Mouse (Mus musculus) hindbrain, embryonic 15.5 days (tissue): ENCODE results near the gene Syk. TPM values are rescaled to one million over a fixed set of nuclear protein-coding genes. Genes with fewer than 3 reads are reported as not detected.

Experiments
- ATAC-seq: fragments of 200-750 bp; cut with Nextera tagmentation; 2 replicates; pipeline ENCODE4 v1.8.0; 2017; ENCODE audit warnings: low read depth, moderate number of reproducible peaks, moderate TSS enrichment; ENCODE audit not compliant: low FRiP score
- H3K27ac ChIP-seq: fragments of 300-500 bp; sonication (generic); replicated peaks from 2 replicates; pipeline ENCODE4 v1.5.1; 2015; ENCODE audit warnings: mild to moderate bottlenecking, inconsistent platforms
- H3K27me3 ChIP-seq: fragments of 300-500 bp; sonication (generic); 2 replicates; pipeline ENCODE4 v1.6.1; 2015; ENCODE audit warnings: control low read depth, inconsistent platforms
- H3K36me3 ChIP-seq: fragments of 300-500 bp; sonication (generic); 2 replicates; pipeline ENCODE4 v1.6.1; 2015; ENCODE audit warnings: control low read depth, inconsistent platforms
- H3K4me1 ChIP-seq: fragments of 300-500 bp; sonication (generic); replicated peaks from 2 replicates; pipeline ENCODE4 v1.6.1; 2015; ENCODE audit warnings: control low read depth, inconsistent platforms
- H3K4me2 ChIP-seq: fragments of 300-500 bp; sonication (generic); 2 replicates; pipeline ENCODE4 v1.6.1; 2015; ENCODE audit warnings: moderate library complexity, mild to moderate bottlenecking, inconsistent platforms
- H3K4me3 ChIP-seq: fragments of 300-500 bp; sonication (generic); 2 replicates; pipeline ENCODE4 v1.5.1; 2015; ENCODE audit warnings: mild to moderate bottlenecking, inconsistent platforms
- H3K9ac ChIP-seq: fragments of 300-500 bp; sonication (generic); 2 replicates; pipeline ENCODE4 v1.6.1; 2015; ENCODE audit warnings: inconsistent platforms
- H3K9me3 ChIP-seq: fragments of 300-500 bp; sonication (generic); 2 replicates; pipeline ENCODE4 v1.6.1; 2016; ENCODE audit warnings: control low read depth, inconsistent platforms
- WGBS: fragments of 180-500 bp; shearing (Covaris S2); methylation state at CpG from one replicate; pipeline ENCODE4 v1.1.7; 2015; 5-methylcytosine and 5-hydroxymethylcytosine counted together
- polyA plus RNA-seq: library from polyadenylated mRNA; unstranded; fragments of >200 nt; fragmentation: Nextera tagmentation; extraction: Ambion mirVana; gene quantifications from 2 replicates; pipeline ENCODE4 v1.2.1, GENCODE M21; 2015

The Syk gene
- polyA plus RNA-seq, 1 experiment from 2014 or later = 1.4 TPM

- no peaks in the 10 kb centered on the region for H3K9me3 ChIP-seq
- H3K4me2 ChIP-seq = no peak overlapping the region
- H3K36me3 ChIP-seq = no peaks in the 10 kb centered on the region
- no peak for ATAC-seq
- peaks cover 27% of the 10 kb centered on the region for H3K27me3 ChIP-seq
- H3K4me3 ChIP-seq = no peak overlapping the region
- H3K4me1 ChIP-seq = peaks cover 12% of the 10 kb centered on the region
- H3K27ac ChIP-seq = no peak overlapping the region
- H3K9ac ChIP-seq = no peak overlapping the region
- WGBS = 72% methylated on average over 17 of the region's 17 CpGs
Measured at GRCm38 (mm10) chr13:52584654-52585455, 1.9 kb downstream of the Syk start.

- no peak overlapping the region for H3K27ac ChIP-seq
- no peak overlapping the region for H3K9ac ChIP-seq
- no peaks in the 10 kb centered on the region for H3K9me3 ChIP-seq
- H3K4me1 ChIP-seq = peaks cover 9% of the 10 kb centered on the region
- no peak for ATAC-seq
- H3K36me3 ChIP-seq = no peaks in the 10 kb centered on the region
- 94% methylated on average over 4 of the region's 4 CpGs for WGBS
- no peak overlapping the region for H3K4me2 ChIP-seq
- peaks cover 14% of the 10 kb centered on the region; the same call in 1 of the 2 replicates for H3K27me3 ChIP-seq
- no peak overlapping the region for H3K4me3 ChIP-seq
Measured at GRCm38 (mm10) chr13:52587761-52588160, 4.8 kb downstream of the Syk start.

GRCm38 (mm10) chr13:52589043-52589442 lies 6.1 kb downstream of the Syk start:
- ATAC-seq = no peak
- 0 out of 2 replicates have a peak, but pooled peaks cover 8% of the 10 kb centered on the region for H3K27me3 ChIP-seq
- no peak overlapping the region for H3K4me3 ChIP-seq
- H3K4me2 ChIP-seq = no peak overlapping the region
- 93% methylated on average over 4 of the region's 4 CpGs for WGBS
- H3K4me1 ChIP-seq = no peaks in the 10 kb centered on the region
- H3K27ac ChIP-seq = no peak overlapping the region
- no peak overlapping the region for H3K9ac ChIP-seq
- H3K36me3 ChIP-seq = no peaks in the 10 kb centered on the region
- no peaks in the 10 kb centered on the region for H3K9me3 ChIP-seq

- Histone ChIP-seq H3K9ac (no peak overlapping the region), H3K36me3 (no peaks in the 10 kb centered on the region), H3K27ac (no peak overlapping the region), H3K4me1 (no peaks in the 10 kb centered on the region), H3K27me3 (no peaks in the 10 kb centered on the region), H3K9me3 (no peaks in the 10 kb centered on the region), H3K4me2 (no peak overlapping the region), H3K4me3 (no peak overlapping the region)
- no peak for ATAC-seq
- 93% methylated on average over 4 of the region's 4 CpGs for WGBS
Measured at GRCm38 (mm10) chr13:52591831-52592230, 8.9 kb downstream of the Syk start.

- no peak for ATAC-seq
- Histone ChIP-seq H3K4me1 (no peaks in the 10 kb centered on the region), H3K27me3 (no peaks in the 10 kb centered on the region), H3K4me3 (no peak overlapping the region), H3K4me2 (no peak overlapping the region), H3K36me3 (no peaks in the 10 kb centered on the region), H3K27ac (no peak overlapping the region), H3K9ac (no peak overlapping the region), H3K9me3 (no peaks in the 10 kb centered on the region)
- 68% methylated on average over 5 of the region's 5 CpGs for WGBS
Measured at GRCm38 (mm10) chr13:52596692-52597091, 13.7 kb downstream of the Syk start.

GRCm38 (mm10) chr13:52597092-52597678 lies 14.2 kb downstream of the Syk start:
- 68% methylated on average over 11 of the region's 11 CpGs for WGBS
- H3K36me3 ChIP-seq = no peaks in the 10 kb centered on the region
- no peak overlapping the region for H3K4me3 ChIP-seq
- ATAC-seq = no peak
- H3K4me2 ChIP-seq = no peak overlapping the region
- H3K4me1 ChIP-seq = no peaks in the 10 kb centered on the region
- H3K9me3 ChIP-seq = no peaks in the 10 kb centered on the region
- no peak overlapping the region for H3K27ac ChIP-seq
- H3K9ac ChIP-seq = no peak overlapping the region
- no peaks in the 10 kb centered on the region for H3K27me3 ChIP-seq

GRCm38 (mm10) chr13:52598233-52598632 lies 15.3 kb downstream of the Syk start:
- Histone ChIP-seq H3K27me3 (no peaks in the 10 kb centered on the region), H3K9me3 (no peaks in the 10 kb centered on the region)
- WGBS = 64% methylated on average over 3 of the region's 3 CpGs

GRCm38 (mm10) chr13:52600015-52600643 lies 17.2 kb downstream of the Syk start:
- Histone ChIP-seq H3K27ac (no peak overlapping the region), H3K9me3 (no peaks in the 10 kb centered on the region), H3K4me2 (no peak overlapping the region), H3K4me1 (peaks cover 9% of the 10 kb centered on the region), H3K4me3 (no peak overlapping the region), H3K36me3 (no peaks in the 10 kb centered on the region), H3K27me3 (no peaks in the 10 kb centered on the region), H3K9ac (no peak overlapping the region)
- 61% methylated on average over 4 of the region's 4 CpGs for WGBS
- no peak for ATAC-seq

More at GRCm38 (mm10) chr13:52598233-52598632, 15.3 kb downstream of the Syk start:
- Histone ChIP-seq H3K9ac (no peak overlapping the region), H3K4me3 (no peak overlapping the region), H3K27ac (no peak overlapping the region), H3K4me2 (no peak overlapping the region), H3K4me1 (no peaks in the 10 kb centered on the region), H3K36me3 (no peaks in the 10 kb centered on the region)
- ATAC-seq = no peak

- no peaks in the 10 kb centered on the region for H3K36me3 ChIP-seq
- no peak for ATAC-seq
- WGBS = 49% methylated on average over 4 of the region's 4 CpGs
- H3K9me3 ChIP-seq = no peaks in the 10 kb centered on the region
- no peak overlapping the region for H3K27ac ChIP-seq
- peaks cover 9% of the 10 kb centered on the region for H3K4me1 ChIP-seq
- H3K27me3 ChIP-seq = no peaks in the 10 kb centered on the region
- no peak overlapping the region for H3K4me3 ChIP-seq
- H3K9ac ChIP-seq = no peak overlapping the region
- no peak overlapping the region for H3K4me2 ChIP-seq
Measured at GRCm38 (mm10) chr13:52602752-52603151, 19.8 kb downstream of the Syk start.

GRCm38 (mm10) chr13:52603704-52604349 lies 20.9 kb downstream of the Syk start:
- peaks cover 9% of the 10 kb centered on the region for H3K4me1 ChIP-seq
- H3K27me3 ChIP-seq = no peaks in the 10 kb centered on the region
- H3K4me3 ChIP-seq = no peak overlapping the region
- H3K27ac ChIP-seq = no peak overlapping the region
- H3K9ac ChIP-seq = no peak overlapping the region
- peak; percentile 65; the same call in 1 of the 2 replicates for ATAC-seq
- WGBS = 69% methylated on average over 6 of the region's 6 CpGs
- H3K4me2 ChIP-seq = no peak overlapping the region
- H3K36me3 ChIP-seq = no peaks in the 10 kb centered on the region
- H3K9me3 ChIP-seq = no peaks in the 10 kb centered on the region

- H3K4me2 ChIP-seq = no peak overlapping the region
- no peaks in the 10 kb centered on the region for H3K9me3 ChIP-seq
- no peaks in the 10 kb centered on the region for H3K36me3 ChIP-seq
- no peak for ATAC-seq
- no peak overlapping the region for H3K27ac ChIP-seq
- H3K4me3 ChIP-seq = no peak overlapping the region
- no peak overlapping the region for H3K9ac ChIP-seq
- WGBS = 85% methylated on average over 3 of the region's 3 CpGs
- H3K4me1 ChIP-seq = peaks cover 9% of the 10 kb centered on the region
- H3K27me3 ChIP-seq = no peaks in the 10 kb centered on the region
Measured at GRCm38 (mm10) chr13:52605006-52605405, 22.0 kb downstream of the Syk start.

GRCm38 (mm10) chr13:52605911-52606310 lies 22.9 kb downstream of the Syk start:
- Histone ChIP-seq H3K9me3 (no peaks in the 10 kb centered on the region), H3K9ac (no peak overlapping the region), H3K4me2 (no peak overlapping the region), H3K4me3 (no peak overlapping the region), H3K27me3 (no peaks in the 10 kb centered on the region), H3K4me1 (peaks cover 9% of the 10 kb centered on the region), H3K36me3 (no peaks in the 10 kb centered on the region), H3K27ac (no peak overlapping the region)
- WGBS = 73% methylated on average over 4 of the region's 4 CpGs
- ATAC-seq = no peak
